Mouse (Mus musculus) B cell, adult 67 days (primary cell): ENCODE measurements around the gene Olfr599. TPM values are rescaled to one million over a fixed set of nuclear protein-coding genes. Genes with fewer than 3 reads are reported as not detected.

Experiments used
- total RNA-seq, 2 experiments: library from RNA; stranded (reverse); gene quantifications; 4 replicates each; pipeline ENCODE4 v1.2.4; 2023

The Olfr599 gene
- not detected for total RNA-seq

DNA sequence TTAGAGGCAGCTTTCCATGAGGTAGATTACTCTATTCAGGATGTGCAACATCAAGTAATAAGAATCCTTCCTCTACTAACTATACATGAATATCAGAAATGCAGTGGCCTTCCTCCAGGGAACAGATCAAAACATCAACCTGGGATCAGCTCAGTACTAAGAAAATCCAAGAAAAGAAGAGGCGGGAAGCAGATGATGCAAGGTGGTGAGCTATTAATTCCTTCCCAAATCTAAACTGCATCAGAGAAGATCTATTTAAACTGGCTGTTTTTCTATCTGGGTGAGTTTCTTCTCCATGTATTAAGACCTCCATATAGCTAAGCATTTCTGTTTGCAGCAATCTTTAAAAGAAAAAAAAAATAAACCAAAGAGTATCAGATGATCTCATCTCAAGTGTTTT lies at the start of gene Olfr599:
Olfr599 (plus strand) TSS at position 301 of the 400 bp plus-strand sequence.

GRCm38 (mm10) chr7:103305348-103305747 lies 30.4 kb upstream of the Olfr599 start, which contains the start of gene Olfr596:
Olfr596 (plus strand) TSS chr7:103305648.

DNA sequence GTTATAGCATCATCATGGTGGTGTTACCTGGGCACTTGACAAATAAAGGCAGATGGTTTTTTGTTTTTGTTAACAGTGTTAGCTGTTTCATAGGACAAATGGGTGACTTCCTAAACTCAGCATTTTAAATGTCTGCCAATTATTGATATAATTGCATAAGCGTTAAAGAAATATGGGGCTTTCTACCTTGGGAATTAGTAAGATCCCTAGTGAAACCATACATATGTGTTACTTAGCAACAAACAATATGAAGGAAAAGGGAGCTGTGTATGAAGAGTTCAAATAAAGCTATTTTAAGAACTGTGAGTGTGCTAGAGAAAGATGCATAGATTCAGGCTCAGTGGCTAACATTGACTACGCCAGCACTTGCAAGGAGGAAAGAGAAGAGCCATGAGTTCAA lies 19.7 kb upstream of the Olfr599 start, which contains the start of gene Olfr597:
Olfr597 (plus strand) TSS at position 301 of the 400 bp plus-strand sequence.

GRCm38 (mm10) chr7:103323268-103323667 lies 12.4 kb upstream of the Olfr599 start, which contains the start of gene Olfr598:
Olfr598 (plus strand) TSS chr7:103323568.

DNA sequence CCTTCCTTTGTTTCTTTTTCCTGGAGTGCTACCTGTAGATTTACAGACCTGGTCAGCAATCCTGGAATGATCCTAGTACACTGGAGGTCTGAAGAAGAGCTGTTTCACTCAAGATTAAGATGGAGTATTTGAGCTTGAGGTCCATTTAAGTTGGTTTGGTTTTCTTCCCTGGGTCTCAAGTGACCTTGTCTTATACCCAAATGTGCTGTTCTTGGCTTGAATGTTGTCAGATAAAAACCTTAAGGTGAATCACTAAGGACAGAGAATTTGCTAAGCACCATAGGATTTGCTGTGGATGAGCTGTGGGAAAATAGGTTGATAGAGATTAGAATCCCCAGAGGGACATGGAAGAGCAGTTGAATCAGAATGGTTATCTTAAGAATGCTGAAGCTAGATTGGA lies 13.9 kb downstream of the Olfr599 start, which contains the start of gene Olfr600:
Olfr600 (minus strand) TSS at position 101 of the 400 bp plus-strand sequence.

DNA sequence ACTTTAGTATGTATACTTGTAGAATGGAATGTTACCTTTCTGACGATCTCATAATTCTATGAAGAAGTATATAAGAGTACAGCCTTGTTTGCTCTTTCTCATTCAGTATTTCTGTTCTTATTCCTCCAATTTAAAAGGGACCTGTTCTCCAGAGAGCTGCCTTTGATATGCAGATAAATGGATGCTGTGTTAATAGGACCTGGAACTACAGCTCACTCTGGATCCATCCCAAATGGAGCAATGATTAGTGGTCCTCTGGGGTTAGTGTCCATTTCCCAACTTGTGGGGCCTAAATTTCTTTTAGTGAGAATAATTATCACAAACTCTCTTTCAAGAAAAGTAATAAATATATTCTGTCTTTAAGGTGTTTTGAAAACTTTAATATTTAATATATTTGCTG lies 26.8 kb downstream of the Olfr599 start, which contains the start of gene Olfr601:
Olfr601 (minus strand) TSS at position 101 of the 400 bp plus-strand sequence.

GRCm38 (mm10) chr7:103386077-103386476 lies 50.4 kb downstream of the Olfr599 start, which contains the start of gene Olfr603:
Olfr603 (minus strand) TSS chr7:103386177.

Other genes starting within 250 kb of the Olfr599 start
- gene Olfr585, start 238.2 kb upstream of the Olfr599 start, total RNA-seq = not detected
- gene Olfr586, start 210.3 kb upstream of the Olfr599 start, total RNA-seq = not detected
- not detected for gene Olfr588-ps1, start 195.0 kb upstream of the Olfr599 start, total RNA-seq
- gene Olfr589, start 179.6 kb upstream of the Olfr599 start, total RNA-seq = not detected
- gene Olfr591, start 157.6 kb upstream of the Olfr599 start, total RNA-seq = not detected
- gene Olfr592, start 151.1 kb upstream of the Olfr599 start, total RNA-seq = not detected
- gene Olfr593, start 124.1 kb upstream of the Olfr599 start, total RNA-seq = not detected
- not detected for gene Olfr594, start 118.9 kb upstream of the Olfr599 start, total RNA-seq
- not detected for gene Usp17ld, start 83.4 kb upstream of the Olfr599 start, total RNA-seq
- gene Olfr596, start 30.3 kb upstream of the Olfr599 start, total RNA-seq = not detected
- not detected for gene Olfr597, start 19.6 kb upstream of the Olfr599 start, total RNA-seq
- not detected for gene Olfr598, start 12.3 kb upstream of the Olfr599 start, total RNA-seq
- gene Olfr600, start 13.8 kb downstream of the Olfr599 start, total RNA-seq = not detected
- gene Olfr601, start 26.7 kb downstream of the Olfr599 start, total RNA-seq = not detected
- gene Olfr603, start 50.3 kb downstream of the Olfr599 start, total RNA-seq = not detected
- gene Usp17lc, start 79.2 kb downstream of the Olfr599 start, total RNA-seq = not detected
- not detected for gene Olfr605, start 109.5 kb downstream of the Olfr599 start, total RNA-seq
- not detected for gene Olfr606, start 113.1 kb downstream of the Olfr599 start, total RNA-seq
- gene Olfr607, start 128.2 kb downstream of the Olfr599 start, total RNA-seq = not detected
- not detected for gene Olfr608, start 134.0 kb downstream of the Olfr599 start, total RNA-seq
- gene Olfr609, start 162.1 kb downstream of the Olfr599 start, total RNA-seq = not detected
- not detected for gene Olfr610, start 176.2 kb downstream of the Olfr599 start, total RNA-seq
- gene Olfr611, start 184.9 kb downstream of the Olfr599 start, total RNA-seq = not detected
- not detected for gene Olfr612, start 206.8 kb downstream of the Olfr599 start, total RNA-seq
- gene Olfr613, start 212.2 kb downstream of the Olfr599 start, total RNA-seq = not detected
- not detected for gene Olfr615, start 220.2 kb downstream of the Olfr599 start, total RNA-seq
- gene Olfr616, start 233.2 kb downstream of the Olfr599 start, total RNA-seq = not detected
- gene Olfr617, start 237.1 kb downstream of the Olfr599 start, total RNA-seq = not detected